Mouse (Mus musculus) forelimb bud, embryonic 11.5 days (tissue): ENCODE results near the gene Ptms.

Experiments
- DNase-seq: peaks from one replicate; pipeline ENCODE4 v3.0.0-alpha.2; 2012; ENCODE audit warnings: low read depth, low spot score

The Ptms gene

GRCm38 (mm10) chr6:124919695-124920317 is at the start of gene Ptms:
Gene Ptms (minus strand): TSS chr6:124920103.
- DNase-seq, result peak; percentile 97

GRCm38 (mm10) chr6:124967766-124968165 is 47.9 kb upstream of the Ptms start:
- DNase-seq, result peak; percentile 72

GRCm38 (mm10) chr6:124966466-124967118 is 46.7 kb upstream of the Ptms start:
- no peak for DNase-seq

GRCm38 (mm10) chr6:124965747-124966146 is 45.8 kb upstream of the Ptms start:
- no peak for DNase-seq

- peak; percentile 90 for DNase-seq
Observed at GRCm38 (mm10) chr6:124965088-124965719, 45.3 kb upstream of the Ptms start, which contains the start of gene Cops7a. Gene Cops7a (minus strand): TSS chr6:124965538.

GRCm38 (mm10) chr6:124964638-124965037 is 44.7 kb upstream of the Ptms start:
- DNase-seq, result no peak

GRCm38 (mm10) chr6:124961021-124961420 is 41.1 kb upstream of the Ptms start:
- no peak for DNase-seq

- DNase-seq, result no peak
Observed at GRCm38 (mm10) chr6:124959960-124960359, 40.1 kb upstream of the Ptms start.

- no peak for DNase-seq
Observed at GRCm38 (mm10) chr6:124958127-124958526, 38.2 kb upstream of the Ptms start.

- no peak for DNase-seq
Observed at GRCm38 (mm10) chr6:124955212-124955611, 35.3 kb upstream of the Ptms start.

- DNase-seq, result no peak
Observed at GRCm38 (mm10) chr6:124953991-124954715, 34.2 kb upstream of the Ptms start.

GRCm38 (mm10) chr6:124943526-124943925 is 23.6 kb upstream of the Ptms start:
- DNase-seq, result no peak

- no peak for DNase-seq
Observed at GRCm38 (mm10) chr6:124941679-124942078, 21.8 kb upstream of the Ptms start.

- DNase-seq, result no peak
Observed at GRCm38 (mm10) chr6:124938554-124938953, 18.7 kb upstream of the Ptms start.

GRCm38 (mm10) chr6:124937493-124937892 is 17.6 kb upstream of the Ptms start:
- no peak for DNase-seq

- no peak for DNase-seq
Observed at GRCm38 (mm10) chr6:124936681-124937080, 16.8 kb upstream of the Ptms start.

GRCm38 (mm10) chr6:124934670-124935069 is 14.8 kb upstream of the Ptms start:
- DNase-seq, result no peak

- DNase-seq, result no peak
Observed at GRCm38 (mm10) chr6:124933127-124933526, 13.2 kb upstream of the Ptms start.

GRCm38 (mm10) chr6:124932314-124932695 is 12.4 kb upstream of the Ptms start:
- DNase-seq, result no peak

GRCm38 (mm10) chr6:124931525-124932313 is 11.8 kb upstream of the Ptms start:
- no peak for DNase-seq

- DNase-seq, result peak; percentile 98
Observed at GRCm38 (mm10) chr6:124930754-124931524, 11.0 kb upstream of the Ptms start, which contains the start of gene Mlf2. Gene Mlf2 (plus strand): TSS chr6:124931386.
